Mouse (Mus musculus) MEL (cell line): ENCODE results near the gene Zbtb34. TPM values are rescaled to one million over a fixed set of nuclear protein-coding genes. Genes with fewer than 3 reads are reported as not detected.

ENCODE experiments used
- DNase-seq: peaks from one replicate; pipeline ENCODE4 v3.0.0; 2011; ENCODE audit warnings: low read depth, low spot score
- H3K27ac ChIP-seq: 2 replicates; pipeline ENCODE4 v1.5.1; 2012; ENCODE audit warnings: low read depth, mild to moderate bottlenecking, control low read depth, low read length, moderate library complexity; ENCODE audit not compliant: control insufficient read depth
- H3K27me3 ChIP-seq, 2 experiments: fragments of 150-350 bp in 1 of 2; sonication (generic) in 1 of 2; 2 replicates each; pipeline ENCODE4 v1.6.1; 2012; ENCODE audit warnings: low read length in 2 of 2, mild to moderate bottlenecking in 2 of 2, improper control_type of control experiment in 1 of 2, moderate library complexity in 1 of 2; ENCODE audit not compliant: insufficient read depth in 2 of 2, control insufficient read depth in 1 of 2
- H3K36me3 ChIP-seq, 2 experiments: 2 replicates each; pipeline ENCODE4 v1.6.1; 2012 to 2014; ENCODE audit warnings: low read length in 2 of 2, improper control_type of control experiment in 1 of 2, inconsistent platforms in 1 of 2, mild to moderate bottlenecking in 1 of 2; ENCODE audit not compliant: insufficient read depth in 2 of 2, control insufficient read depth in 1 of 2
- H3K4me1 ChIP-seq, 2 experiments: fragments of 150-350 bp in 1 of 2; sonication (generic) in 1 of 2; 2 replicates each; pipeline ENCODE4 v1.6.1; 2012; ENCODE audit warnings: low read length in 2 of 2, improper control_type of control experiment in 1 of 2, mild to moderate bottlenecking in 1 of 2; ENCODE audit not compliant: insufficient read depth in 2 of 2, control insufficient read depth in 1 of 2
- H3K4me3 ChIP-seq, 2 experiments: fragments of 150-350 bp in 1 of 2; sonication (generic) in 1 of 2; 2 replicates each; pipeline ENCODE4 v1.5.1; 2012; ENCODE audit warnings: low read depth in 2 of 2, low read length in 2 of 2, mild to moderate bottlenecking in 2 of 2, moderate library complexity in 2 of 2, control low read depth in 1 of 2, improper control_type of control experiment in 1 of 2; ENCODE audit not compliant: control insufficient read depth in 1 of 2, insufficient read depth in 1 of 2
- H3K79me2 ChIP-seq: 2 replicates; pipeline ENCODE4 v1.6.1; 2012; ENCODE audit warnings: mild to moderate bottlenecking, low read length, moderate library complexity; ENCODE audit not compliant: control insufficient read depth, poor library complexity, insufficient read depth
- H3K9ac ChIP-seq: 2 replicates; pipeline ENCODE4 v1.6.1; 2012; ENCODE audit warnings: low read depth, mild to moderate bottlenecking, control low read depth, low read length, moderate library complexity; ENCODE audit not compliant: control insufficient read depth, poor library complexity, severe bottlenecking
- H3K9me3 ChIP-seq: fragments of 150-350 bp; sonication (generic); replicated peaks from 2 replicates; pipeline ENCODE4 v1.6.1; 2012; ENCODE audit warnings: mild to moderate bottlenecking, low read length, improper control_type of control experiment, moderate library complexity; ENCODE audit not compliant: insufficient read depth
- BHLHE40 ChIP-seq: IDR thresholded peaks from 2 replicates; pipeline ENCODE4 v1.6.1; 2012; ENCODE audit warnings: low read depth, mild to moderate bottlenecking, inconsistent platforms, low read length, improper control_type of control experiment, borderline replicate concordance
- CHD2 ChIP-seq: IDR thresholded peaks from 2 replicates; pipeline ENCODE4 v1.6.1; 2011; ENCODE audit warnings: low read length, improper control_type of control experiment
- E2F4 ChIP-seq: IDR thresholded peaks from 2 replicates; pipeline ENCODE4 v1.6.1; 2011; ENCODE audit warnings: low read depth, low read length, improper control_type of control experiment, borderline replicate concordance
- ETS1 ChIP-seq: IDR thresholded peaks from 2 replicates; pipeline ENCODE4 v1.6.1; 2012; ENCODE audit warnings: low read depth, mild to moderate bottlenecking, inconsistent platforms, low read length, improper control_type of control experiment, moderate library complexity
- MAZ ChIP-seq: IDR thresholded peaks from 2 replicates; pipeline ENCODE4 v1.6.1; 2012; ENCODE audit warnings: low read depth, mild to moderate bottlenecking, inconsistent platforms, low read length, improper control_type of control experiment
- MXI1 ChIP-seq: IDR thresholded peaks from 2 replicates; pipeline ENCODE4 v1.6.1; 2011; ENCODE audit warnings: mild to moderate bottlenecking, low read depth, low read length, improper control_type of control experiment
- MYC ChIP-seq: IDR thresholded peaks from 2 replicates; pipeline ENCODE4 v1.6.1; 2011; ENCODE audit warnings: low read depth, mild to moderate bottlenecking, low read length, improper control_type of control experiment, moderate library complexity
- TBP ChIP-seq: IDR thresholded peaks from 2 replicates; pipeline ENCODE4 v1.8.0; 2011; ENCODE audit warnings: low read depth, low read length, improper control_type of control experiment
- TCF12 ChIP-seq: IDR thresholded peaks from 2 replicates; pipeline ENCODE4 v1.6.1; 2014; ENCODE audit warnings: low read depth, mild to moderate bottlenecking, inconsistent platforms, low read length, improper control_type of control experiment, moderate library complexity
- USF1 ChIP-seq: IDR thresholded peaks from 2 replicates; pipeline ENCODE4 v1.6.1; 2014; ENCODE audit warnings: low read depth, mild to moderate bottlenecking, inconsistent platforms, low read length, improper control_type of control experiment, moderate library complexity
- ZC3H11A ChIP-seq: IDR thresholded peaks from 2 replicates; pipeline ENCODE4 v1.6.1; 2012; ENCODE audit warnings: low read depth, mild to moderate bottlenecking, inconsistent platforms, low read length, improper control_type of control experiment
- ZNF384 ChIP-seq: IDR thresholded peaks from 2 replicates; pipeline ENCODE4 v1.6.1; 2012; ENCODE audit warnings: low read depth, mild to moderate bottlenecking, inconsistent platforms, low read length, improper control_type of control experiment
- polyA plus RNA-seq, 2 experiments: library from polyadenylated mRNA; stranded (reverse) in 1 of 2; unstranded in 1 of 2; fragments of >175 nt in 1 of 2; fragments of >200 nt in 1 of 2; gene quantifications; 2 replicates each; pipeline versions ENCODE4 v1.2.1 to v1.2.4; 2012; ENCODE audit warnings: low replicate concordance in 2 of 2, low read depth in 1 of 2; ENCODE audit not compliant: insufficient read length in 2 of 2, insufficient read depth in 1 of 2, missing spikeins in 1 of 2
- total RNA-seq: library from RNA; depleted of rRNA; stranded (reverse); fragments of 300-350 nt; gene quantifications from 2 replicates; pipeline ENCODE4 v1.2.3, GENCODE M21; 2012

Zbtb34 gene
- total and polyA plus RNA-seq, 3 experiments = 9.6 to 10.1 TPM; not detected in 1

GRCm38 (mm10) chr2:33438377-33438776 lies 7.3 kb upstream of the Zbtb34 start:
- DNase-seq = no peak
- no peak overlapping the region for H3K9ac ChIP-seq
- no peaks in the 10 kb centered on the region for H3K79me2 ChIP-seq
- no peak overlapping the region for H3K4me3 ChIP-seq
- no peak for TF ChIP-seq E2F4
- TF ChIP-seq USF1 = no peak
- no peak for TF ChIP-seq ZNF384
- no peaks in the 10 kb centered on the region for H3K4me1 ChIP-seq
- no peaks in the 10 kb centered on the region for H3K9me3 ChIP-seq
- H3K27ac ChIP-seq = no peak overlapping the region
- H3K36me3 ChIP-seq = no peaks in the 10 kb centered on the region
- no peaks in the 10 kb centered on the region for H3K27me3 ChIP-seq

GRCm38 (mm10) chr2:33437184-33437583 lies 6.1 kb upstream of the Zbtb34 start:
- Histone ChIP-seq H3K27ac (no peak overlapping the region), H3K36me3 (no peaks in the 10 kb centered on the region; a peak in 1 of 4 replicates), H3K27me3 (no peaks in the 10 kb centered on the region), H3K9ac (no peak overlapping the region), H3K4me3 (no peak overlapping the region)
- no peak for DNase-seq
- TF ChIP-seq MXI1 = no peak
- TF ChIP-seq TCF12 = no peak
- no peak for TF ChIP-seq ETS1
- no peak for TF ChIP-seq MAZ
- TF ChIP-seq BHLHE40 = no peak
- TF ChIP-seq CHD2 = no peak
- TF ChIP-seq, all 39 proteins: peak for 0
- H3K4me1 ChIP-seq = no peaks in the 10 kb centered on the region
- H3K9me3 ChIP-seq = no peaks in the 10 kb centered on the region
- H3K79me2 ChIP-seq = no peaks in the 10 kb centered on the region

- H3K4me3 ChIP-seq = peak overlapping the region in 1 of 2 experiments; percentile 2; a peak in 2 of 4 replicates
- peaks cover 0 to 3% of the 10 kb centered on the region in 2 experiments; a peak in 2 of 4 replicates for H3K36me3 ChIP-seq
- no peak for TF ChIP-seq ETS1
- TF ChIP-seq TBP = no peak
- no peak for TF ChIP-seq ZC3H11A
- no peak for TF ChIP-seq MYC
- TF ChIP-seq, all 39 proteins: peak for 0
- no peak for DNase-seq
- no peak overlapping the region for H3K27ac ChIP-seq
- H3K9ac ChIP-seq = peak overlapping the region; percentile 10; the same call in 1 of the 2 replicates
- no peaks in the 10 kb centered on the region for H3K27me3 ChIP-seq
- no peaks in the 10 kb centered on the region for H3K9me3 ChIP-seq
- no peaks in the 10 kb centered on the region; a peak in 1 of 4 replicates for H3K4me1 ChIP-seq
- 0 out of 2 replicates have a peak, but pooled peaks cover 1% of the 10 kb centered on the region for H3K79me2 ChIP-seq
Measured at GRCm38 (mm10) chr2:33436035-33436580, 5.0 kb upstream of the Zbtb34 start.
